Mouse (Mus musculus) hindbrain, embryonic 15.5 days (tissue): Measurements from ENCODE around the gene Ormdl3. TPM values are rescaled to one million over a fixed set of nuclear protein-coding genes. Genes with fewer than 3 reads are reported as not detected.

ENCODE experiments used
- ATAC-seq: fragments of 200-750 bp; cut with Nextera tagmentation; 2 replicates; pipeline ENCODE4 v1.8.0; 2017; ENCODE audit warnings: low read depth, moderate number of reproducible peaks, moderate TSS enrichment; ENCODE audit not compliant: low FRiP score
- H3K27ac ChIP-seq: fragments of 300-500 bp; sonication (generic); replicated peaks from 2 replicates; pipeline ENCODE4 v1.5.1; 2015; ENCODE audit warnings: mild to moderate bottlenecking, inconsistent platforms
- H3K27me3 ChIP-seq: fragments of 300-500 bp; sonication (generic); 2 replicates; pipeline ENCODE4 v1.6.1; 2015; ENCODE audit warnings: control low read depth, inconsistent platforms
- H3K36me3 ChIP-seq: fragments of 300-500 bp; sonication (generic); 2 replicates; pipeline ENCODE4 v1.6.1; 2015; ENCODE audit warnings: control low read depth, inconsistent platforms
- H3K4me1 ChIP-seq: fragments of 300-500 bp; sonication (generic); replicated peaks from 2 replicates; pipeline ENCODE4 v1.6.1; 2015; ENCODE audit warnings: control low read depth, inconsistent platforms
- H3K4me2 ChIP-seq: fragments of 300-500 bp; sonication (generic); 2 replicates; pipeline ENCODE4 v1.6.1; 2015; ENCODE audit warnings: moderate library complexity, mild to moderate bottlenecking, inconsistent platforms
- H3K4me3 ChIP-seq: fragments of 300-500 bp; sonication (generic); 2 replicates; pipeline ENCODE4 v1.5.1; 2015; ENCODE audit warnings: mild to moderate bottlenecking, inconsistent platforms
- H3K9ac ChIP-seq: fragments of 300-500 bp; sonication (generic); 2 replicates; pipeline ENCODE4 v1.6.1; 2015; ENCODE audit warnings: inconsistent platforms
- H3K9me3 ChIP-seq: fragments of 300-500 bp; sonication (generic); 2 replicates; pipeline ENCODE4 v1.6.1; 2016; ENCODE audit warnings: control low read depth, inconsistent platforms
- WGBS: fragments of 180-500 bp; shearing (Covaris S2); methylation state at CpG from one replicate; pipeline ENCODE4 v1.1.7; 2015; 5-methylcytosine and 5-hydroxymethylcytosine counted together
- polyA plus RNA-seq: library from polyadenylated mRNA; unstranded; fragments of >200 nt; fragmentation: Nextera tagmentation; extraction: Ambion mirVana; gene quantifications from 2 replicates; pipeline ENCODE4 v1.2.1, GENCODE M21; 2015

Ormdl3 gene
- polyA plus RNA-seq, 1 experiment from 2014 or later = 108 TPM

DNA sequence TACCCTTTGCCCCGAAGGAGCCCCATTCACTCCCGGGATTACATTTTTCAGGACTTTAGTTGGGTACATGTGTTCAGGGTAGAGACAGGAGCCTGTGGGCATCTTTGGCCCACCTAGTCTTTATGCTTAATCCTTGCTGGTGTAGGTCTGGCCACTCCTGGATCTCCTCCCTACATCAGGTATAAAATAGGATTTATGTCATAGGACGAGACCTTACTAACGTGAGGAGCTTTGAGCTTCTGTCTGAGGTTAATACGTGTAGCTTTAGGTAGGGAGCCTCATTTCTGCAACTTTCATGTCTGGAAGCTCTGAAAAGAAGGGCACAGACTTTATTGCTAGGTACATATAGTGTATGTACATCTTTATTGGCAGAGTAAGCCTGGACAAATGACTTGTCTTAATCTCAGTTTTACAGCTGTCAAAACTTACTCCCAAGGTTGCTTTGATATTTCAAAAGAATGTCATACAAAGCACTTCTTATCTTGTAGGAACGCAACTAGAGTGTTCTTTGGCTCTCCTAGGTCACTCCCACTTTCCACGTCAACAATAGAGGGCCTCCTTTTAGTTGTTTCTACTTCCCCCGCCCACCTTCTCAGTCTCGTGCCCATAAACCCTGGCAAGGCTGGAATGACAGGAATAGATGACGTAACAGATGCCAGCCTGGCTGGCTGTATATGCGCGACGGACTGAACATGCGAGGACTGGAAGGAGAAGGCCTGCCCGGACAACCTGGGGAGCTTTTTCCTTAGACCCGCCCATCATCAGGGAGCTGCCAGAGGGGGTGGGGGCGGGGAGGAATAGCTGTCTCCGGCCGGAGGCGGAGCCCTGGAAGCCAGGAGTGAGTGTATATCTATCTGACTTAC, 747 bp upstream of the Ormdl3 start:
- 7% methylated on average over 20 of the region's 20 CpGs for WGBS

DNA sequence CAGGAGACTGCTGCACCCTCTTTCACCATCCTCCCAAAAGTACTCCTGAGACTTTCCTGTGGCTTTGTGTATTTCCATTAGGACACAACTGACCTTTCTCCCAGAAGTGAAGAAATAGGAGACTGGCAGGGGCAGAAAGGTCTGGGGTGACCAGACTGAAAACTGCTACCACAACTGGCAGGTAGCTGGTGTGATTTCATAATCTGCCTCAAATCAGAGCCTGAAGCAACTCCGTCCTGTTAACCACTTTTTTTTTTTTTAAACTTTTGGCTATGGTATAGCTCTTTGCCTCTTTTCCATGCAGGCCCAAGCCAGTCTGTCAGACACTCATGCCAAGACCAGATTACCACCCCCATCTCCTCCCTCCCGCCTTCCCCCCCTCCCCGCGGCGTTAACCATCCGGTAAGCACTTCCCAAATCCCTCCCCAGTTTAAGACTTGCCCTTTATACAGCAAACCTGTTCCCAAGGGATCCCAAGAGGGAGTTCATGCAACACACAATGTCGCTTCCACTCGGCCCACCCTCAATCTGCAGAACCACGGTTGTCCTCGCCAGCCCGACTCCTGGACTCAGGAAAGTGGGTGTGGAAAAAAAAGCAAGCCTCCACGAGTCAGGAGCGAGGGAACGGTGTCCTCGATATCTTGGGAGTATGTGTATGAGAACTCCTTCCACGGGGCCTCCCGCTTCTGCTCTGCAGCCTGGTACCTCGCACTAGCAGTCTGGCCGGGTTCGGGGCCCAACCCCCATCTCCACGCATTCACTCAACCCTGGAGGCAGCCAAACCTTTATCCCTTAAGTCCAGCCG, 879 bp downstream of the Ormdl3 start:
- H3K27me3 ChIP-seq = 0 out of 2 replicates have a peak, but pooled peaks cover under 1% of the 10 kb centered on the region
- H3K9ac ChIP-seq = peak overlapping the region; percentile 88
- H3K27ac ChIP-seq = peak overlapping the region; percentile 90
- peaks cover 40% of the 10 kb centered on the region for H3K4me1 ChIP-seq
- H3K4me2 ChIP-seq = peak overlapping the region; percentile 94
- peak overlapping the region; percentile 99 for H3K4me3 ChIP-seq
- H3K36me3 ChIP-seq = peaks cover 16% of the 10 kb centered on the region
- peak; percentile 47 for ATAC-seq
- WGBS = 2% methylated on average over 22 of the region's 22 CpGs
- H3K9me3 ChIP-seq = no peaks in the 10 kb centered on the region

More for the DNA sequence above, 747 bp upstream of the Ormdl3 start:
- Histone ChIP-seq H3K4me3 (peak overlapping the region; percentile 99), H3K27me3 (0 out of 2 replicates have a peak, but pooled peaks cover 6% of the 10 kb centered on the region), H3K4me1 (peaks cover 40% of the 10 kb centered on the region), H3K27ac (peak overlapping the region; percentile 90), H3K4me2 (peak overlapping the region; percentile 94), H3K36me3 (0 out of 2 replicates have a peak, but pooled peaks cover 6% of the 10 kb centered on the region), H3K9ac (peak overlapping the region; percentile 50), H3K9me3 (no peaks in the 10 kb centered on the region)
- peak; percentile 40; the same call in 1 of the 2 replicates for ATAC-seq

DNA sequence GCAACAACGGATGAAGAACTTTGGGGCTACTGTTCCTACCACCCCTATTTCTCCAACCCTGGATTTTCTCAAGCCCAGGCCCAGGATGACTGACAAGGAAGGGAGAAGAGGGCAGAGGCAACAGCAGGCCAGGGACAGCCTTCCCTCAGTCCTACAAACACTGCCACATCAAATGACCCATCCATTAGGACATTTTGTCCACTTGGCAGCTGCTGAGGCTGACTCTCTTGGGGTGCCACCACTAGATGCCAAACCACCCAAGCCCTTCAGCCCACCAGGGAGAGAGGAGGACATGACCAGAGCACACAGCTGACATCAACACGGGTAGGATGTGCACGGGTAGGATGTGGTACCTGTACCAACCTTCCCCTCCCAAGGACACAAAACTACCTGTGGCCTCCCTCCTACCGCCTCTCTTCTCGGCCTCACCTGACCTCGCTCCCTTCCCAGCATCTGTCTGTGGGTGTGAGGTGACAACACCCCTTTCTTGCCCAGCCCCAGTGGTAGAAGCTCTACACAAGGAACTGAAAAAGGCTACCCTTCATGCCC, 2.5 kb downstream of the Ormdl3 start:
- H3K27ac ChIP-seq = no peak overlapping the region
- 95% methylated on average over 6 of the region's 6 CpGs for WGBS
- no peaks in the 10 kb centered on the region for H3K27me3 ChIP-seq
- no peak overlapping the region for H3K9ac ChIP-seq
- peaks cover 16% of the 10 kb centered on the region for H3K36me3 ChIP-seq
- peaks cover 40% of the 10 kb centered on the region for H3K4me1 ChIP-seq
- H3K4me2 ChIP-seq = no peak overlapping the region
- no peak overlapping the region for H3K4me3 ChIP-seq
- no peaks in the 10 kb centered on the region for H3K9me3 ChIP-seq
- ATAC-seq = no peak

DNA sequence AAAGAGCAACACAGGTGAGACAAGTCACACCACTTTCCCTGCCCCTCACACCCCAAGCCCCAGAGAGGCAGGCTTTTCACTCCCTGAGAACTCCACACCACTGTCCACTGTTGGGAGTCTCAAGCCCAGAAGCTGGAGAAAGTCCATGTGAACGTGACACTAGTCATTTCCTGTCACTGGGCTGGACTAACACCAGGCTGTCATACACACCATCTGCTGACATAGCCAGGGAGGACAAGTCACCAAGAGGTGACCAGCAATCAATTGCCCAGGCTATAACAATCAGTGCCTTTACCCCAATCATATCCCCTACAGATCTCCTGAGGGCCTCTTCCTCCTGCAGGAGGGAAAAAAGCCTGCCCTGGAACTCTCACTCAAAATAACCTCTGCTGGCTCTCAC, 3.0 kb downstream of the Ormdl3 start:
- Histone ChIP-seq H3K4me1 (peaks cover 40% of the 10 kb centered on the region), H3K36me3 (peaks cover 16% of the 10 kb centered on the region), H3K9me3 (no peaks in the 10 kb centered on the region), H3K27ac (no peak overlapping the region), H3K4me2 (no peak overlapping the region), H3K4me3 (no peak overlapping the region), H3K9ac (no peak overlapping the region), H3K27me3 (no peaks in the 10 kb centered on the region)
- no peak for ATAC-seq
- 65% methylated on average over 1 of the region's 1 CpGs for WGBS

DNA sequence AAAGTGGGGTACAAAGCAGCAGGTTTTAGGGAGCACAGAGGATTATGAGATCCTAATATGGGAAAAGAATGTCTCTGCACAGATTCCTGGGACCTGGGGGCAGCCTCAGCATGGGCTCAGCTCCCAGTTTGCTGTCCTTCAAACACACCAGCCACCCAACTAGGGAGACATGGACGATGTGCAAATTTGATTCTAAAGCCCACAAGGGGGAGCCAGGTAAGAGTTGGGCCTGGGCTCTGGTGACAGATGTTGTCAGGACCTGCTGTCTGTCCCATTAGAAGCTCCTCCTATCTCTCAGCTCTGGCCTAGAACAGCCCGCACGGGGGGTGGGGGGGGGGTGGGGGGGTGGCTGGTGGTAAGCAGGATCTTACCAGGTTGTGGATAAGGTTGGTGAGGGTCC, 3.6 kb downstream of the Ormdl3 start:
- peaks cover 16% of the 10 kb centered on the region for H3K36me3 ChIP-seq
- H3K27ac ChIP-seq = no peak overlapping the region
- no peaks in the 10 kb centered on the region for H3K9me3 ChIP-seq
- WGBS = 36% methylated on average over 3 of the region's 3 CpGs
- H3K4me1 ChIP-seq = peaks cover 39% of the 10 kb centered on the region
- no peaks in the 10 kb centered on the region for H3K27me3 ChIP-seq
- H3K9ac ChIP-seq = no peak overlapping the region
- ATAC-seq = no peak
- H3K4me3 ChIP-seq = no peak overlapping the region
- H3K4me2 ChIP-seq = no peak overlapping the region

DNA sequence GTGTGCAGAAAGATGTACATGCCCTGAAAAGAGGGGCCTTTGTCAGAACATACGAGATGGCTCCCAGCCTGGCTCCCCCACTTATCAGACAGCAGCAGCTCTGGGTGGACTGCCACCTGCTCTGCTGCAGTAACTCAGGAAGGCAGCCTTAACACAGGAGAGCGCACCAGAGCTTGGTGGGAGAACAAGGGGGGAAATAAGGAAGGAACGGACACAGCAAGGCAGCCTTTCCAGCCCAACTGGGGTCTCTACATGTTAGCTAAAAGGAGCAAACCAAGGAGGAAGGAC, 4.0 kb downstream of the Ormdl3 start:
- no peak for ATAC-seq
- WGBS = 89% methylated on average over 3 of the region's 3 CpGs
- Histone ChIP-seq H3K9me3 (no peaks in the 10 kb centered on the region), H3K9ac (no peak overlapping the region), H3K36me3 (peaks cover 16% of the 10 kb centered on the region), H3K4me1 (peaks cover 35% of the 10 kb centered on the region), H3K4me3 (no peak overlapping the region), H3K27ac (no peak overlapping the region), H3K27me3 (no peaks in the 10 kb centered on the region), H3K4me2 (no peak overlapping the region)

DNA sequence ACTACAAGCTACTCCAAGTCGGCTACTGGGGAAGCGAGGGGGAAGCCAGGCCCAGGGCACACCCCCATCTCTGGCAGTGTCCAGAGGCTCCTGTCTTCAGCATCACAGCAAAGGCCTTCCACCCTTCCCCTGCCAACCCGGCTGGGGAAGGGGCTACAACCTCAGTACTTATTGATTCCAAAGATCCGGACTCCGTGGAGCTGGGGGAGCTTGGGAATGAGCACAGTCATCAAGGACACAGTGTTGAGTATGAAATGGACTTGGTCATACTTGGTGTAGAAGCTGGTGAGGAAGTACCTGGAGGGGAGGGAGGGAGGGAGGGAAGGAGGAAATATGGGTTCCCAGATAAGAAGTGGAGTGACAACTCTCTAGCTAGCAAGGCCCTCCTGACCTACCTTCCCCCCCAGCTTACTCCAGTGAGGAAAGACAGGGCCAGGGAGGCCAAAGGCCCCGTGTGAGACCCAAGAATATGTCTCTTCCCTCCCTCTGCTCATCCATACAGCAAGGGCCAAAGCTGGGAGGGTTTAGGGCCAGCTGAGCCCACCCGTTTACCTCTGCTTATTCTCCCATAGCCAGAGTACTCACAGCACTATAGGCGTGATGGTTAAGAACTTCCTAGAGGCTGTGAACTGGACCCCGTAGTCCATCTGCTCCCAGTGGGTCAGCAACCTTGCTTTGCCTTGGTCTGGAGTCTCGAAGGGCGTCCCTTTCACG, 4.5 kb downstream of the Ormdl3 start:
- ATAC-seq = no peak
- Histone ChIP-seq H3K9ac (no peak overlapping the region), H3K4me2 (no peak overlapping the region), H3K27ac (no peak overlapping the region), H3K9me3 (no peaks in the 10 kb centered on the region), H3K4me1 (peaks cover 30% of the 10 kb centered on the region), H3K36me3 (peaks cover 16% of the 10 kb centered on the region), H3K4me3 (no peak overlapping the region), H3K27me3 (no peaks in the 10 kb centered on the region)
- WGBS = 90% methylated on average over 12 of the region's 12 CpGs

DNA sequence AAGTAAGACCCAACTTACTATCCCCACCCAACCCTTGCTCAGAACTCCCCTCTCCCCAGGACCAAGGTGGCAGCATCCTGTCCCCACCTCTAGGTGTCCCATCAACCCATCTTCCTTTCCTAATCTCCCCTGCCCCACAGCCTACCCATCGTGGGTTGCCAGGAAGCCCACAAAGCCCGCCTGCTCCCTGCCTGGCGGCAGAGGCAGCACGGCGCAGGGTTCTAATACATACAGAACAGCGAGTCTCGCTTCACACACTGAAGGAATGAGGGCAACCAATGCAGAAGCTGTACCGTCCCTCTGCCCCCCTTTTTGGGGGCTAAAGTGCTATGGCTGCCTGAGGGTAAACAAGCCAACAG, 5.2 kb downstream of the Ormdl3 start:
- H3K9me3 ChIP-seq = no peaks in the 10 kb centered on the region
- peaks cover 25% of the 10 kb centered on the region for H3K4me1 ChIP-seq
- H3K4me2 ChIP-seq = no peak overlapping the region
- no peak overlapping the region for H3K9ac ChIP-seq
- peaks cover 16% of the 10 kb centered on the region for H3K36me3 ChIP-seq
- no peak for ATAC-seq
- H3K27me3 ChIP-seq = no peaks in the 10 kb centered on the region
- 79% methylated on average over 8 of the region's 8 CpGs for WGBS
- H3K4me3 ChIP-seq = no peak overlapping the region
- no peak overlapping the region for H3K27ac ChIP-seq

DNA sequence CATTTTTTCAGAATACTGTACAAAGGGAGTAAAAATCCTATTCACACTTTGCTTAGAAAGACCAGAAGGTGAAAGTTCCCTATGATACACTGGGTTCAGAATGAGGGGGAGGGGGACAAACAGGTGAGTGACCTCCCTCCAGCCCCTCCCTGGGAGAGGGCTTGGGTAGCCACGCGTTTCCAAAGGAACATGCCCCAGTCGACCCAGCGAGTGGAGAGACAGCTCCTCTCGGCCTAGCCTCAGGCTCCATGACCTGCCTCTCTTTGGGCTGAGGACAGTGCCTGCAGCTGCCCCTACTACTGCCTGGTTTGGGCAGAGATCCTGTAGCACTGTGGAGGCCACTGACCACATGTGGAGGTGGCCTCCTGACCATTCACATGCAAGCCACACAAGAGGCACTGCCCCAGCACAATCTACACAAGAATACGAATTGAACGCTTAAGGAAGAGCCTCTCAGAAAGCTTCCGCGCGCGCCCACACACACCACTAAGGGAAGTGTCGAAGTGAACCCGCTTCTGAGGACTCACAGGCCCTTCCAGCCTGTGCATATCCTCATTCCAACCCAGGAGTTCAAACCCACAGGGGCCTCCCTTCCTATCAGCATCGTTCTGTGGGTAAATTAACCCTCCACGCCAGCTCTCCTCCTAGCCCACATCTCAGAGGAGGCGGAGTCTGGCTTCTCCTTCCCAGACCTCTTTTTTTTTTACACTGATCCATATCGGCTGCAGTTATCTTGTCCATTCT, 5.7 kb downstream of the Ormdl3 start:
- H3K4me1 ChIP-seq = peaks cover 25% of the 10 kb centered on the region
- WGBS = 74% methylated on average over 17 of the region's 17 CpGs
- H3K9me3 ChIP-seq = no peaks in the 10 kb centered on the region
- H3K4me3 ChIP-seq = no peak overlapping the region
- ATAC-seq = no peak
- H3K36me3 ChIP-seq = peaks cover 16% of the 10 kb centered on the region
- H3K27me3 ChIP-seq = no peaks in the 10 kb centered on the region
- H3K9ac ChIP-seq = no peak overlapping the region
- no peak overlapping the region for H3K27ac ChIP-seq
- H3K4me2 ChIP-seq = no peak overlapping the region

DNA sequence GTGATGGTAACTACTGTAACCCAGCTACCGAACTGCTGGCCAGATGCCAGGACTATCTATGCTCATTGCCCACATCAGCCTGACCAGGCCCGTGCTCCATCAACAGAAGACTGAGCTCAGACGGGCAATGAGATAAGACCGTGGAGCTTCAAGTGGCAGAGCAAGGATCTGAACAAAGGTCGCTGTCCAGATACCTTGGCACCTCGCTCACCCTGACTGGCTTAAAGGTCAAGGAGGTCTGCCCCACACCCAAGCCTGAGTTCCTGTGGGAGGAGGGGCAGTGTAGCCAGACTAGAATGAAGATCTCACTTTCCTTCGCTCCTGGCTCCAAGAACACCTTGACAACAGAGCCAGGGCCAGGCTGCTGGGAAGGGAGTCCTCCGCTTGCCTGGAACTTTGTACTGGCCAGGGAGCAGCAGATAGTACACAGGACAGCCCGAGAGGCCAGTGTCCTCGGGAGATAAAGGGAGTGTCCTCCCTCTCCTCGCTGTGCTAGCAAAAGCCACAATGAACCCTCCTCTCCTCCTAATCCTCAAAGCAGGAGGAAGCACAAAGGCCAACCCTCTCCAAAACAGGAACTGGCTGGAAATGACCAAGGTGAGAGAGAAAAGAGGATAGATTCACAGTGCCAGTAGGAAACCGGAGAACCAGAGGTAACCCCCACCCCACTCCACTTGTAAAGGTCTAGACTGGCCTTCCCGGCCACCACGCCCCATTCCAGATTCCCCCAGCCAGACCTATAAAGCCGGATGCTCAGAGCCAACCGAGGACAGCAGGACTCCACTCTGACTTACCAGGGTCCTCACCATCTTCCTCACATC, 6.7 kb downstream of the Ormdl3 start:
- no peak overlapping the region for H3K9ac ChIP-seq
- H3K9me3 ChIP-seq = no peaks in the 10 kb centered on the region
- peaks cover 16% of the 10 kb centered on the region for H3K36me3 ChIP-seq
- no peak overlapping the region for H3K4me3 ChIP-seq
- 80% methylated on average over 16 of the region's 16 CpGs for WGBS
- ATAC-seq = no peak
- no peak overlapping the region for H3K4me2 ChIP-seq
- no peaks in the 10 kb centered on the region for H3K27me3 ChIP-seq
- H3K27ac ChIP-seq = no peak overlapping the region
- peaks cover 15% of the 10 kb centered on the region for H3K4me1 ChIP-seq

DNA sequence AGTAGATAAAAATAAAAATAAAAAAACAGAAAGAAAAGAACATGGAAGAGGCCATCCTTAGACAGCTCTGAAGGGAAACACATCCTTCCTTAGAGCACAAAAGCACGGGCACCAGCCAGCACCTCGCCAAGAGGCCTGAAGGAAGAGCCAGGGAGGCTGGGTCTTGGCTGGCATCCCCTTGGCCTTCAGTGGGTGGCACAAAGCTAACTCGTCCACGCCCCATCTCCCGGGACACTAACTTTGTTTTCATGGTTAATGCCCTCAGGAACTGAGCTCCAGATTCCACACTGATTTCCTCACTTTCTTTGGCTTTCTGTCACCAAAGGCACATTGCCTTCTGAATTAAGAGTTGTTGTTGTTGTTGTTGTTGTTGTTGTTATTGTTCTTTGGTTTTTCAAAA, 9.4 kb downstream of the Ormdl3 start:
- no peak overlapping the region for H3K27ac ChIP-seq
- no peaks in the 10 kb centered on the region for H3K4me1 ChIP-seq
- no peaks in the 10 kb centered on the region for H3K27me3 ChIP-seq
- H3K36me3 ChIP-seq = peaks cover 8% of the 10 kb centered on the region
- WGBS = 82% methylated on average over 5 of the region's 5 CpGs
- H3K9me3 ChIP-seq = no peaks in the 10 kb centered on the region
- no peak overlapping the region for H3K9ac ChIP-seq
- no peak for ATAC-seq
- no peak overlapping the region for H3K4me3 ChIP-seq
- no peak overlapping the region for H3K4me2 ChIP-seq
